Mouse (Mus musculus) cortical plate, adult 2 months (tissue): ENCODE results near the gene Gcnt3.

Experiments used
- CTCF ChIP-seq: fragments of 200-500 bp; IDR thresholded peaks from 2 replicates; pipeline ENCODE4 v1.5.1; 2011; ENCODE audit warnings: mild to moderate bottlenecking, control low read depth, low read length; ENCODE audit not compliant: insufficient read depth; ENCODE audit errors: extremely low read depth
- POLR2A ChIP-seq: fragments of 200-500 bp; IDR thresholded peaks from 2 replicates; pipeline ENCODE4 v1.6.1; 2011; ENCODE audit warnings: mild to moderate bottlenecking, low read length, control low read depth; ENCODE audit not compliant: insufficient read depth; ENCODE audit errors: extremely low read depth

- no peak for TF ChIP-seq POLR2A
- no peak for TF ChIP-seq CTCF
These were observed 39.3 kb upstream of the Gcnt3 start for GRCm38 (mm10) chr9:70077170-70077569.
